Mouse (Mus musculus): ENCODE measurements around the gene Siva1. TPM values are rescaled to one million over a fixed set of nuclear protein-coding genes. Genes with fewer than 3 reads are reported as not detected.

Siva1 gene
- polyA plus RNA-seq, 1 experiment from 2014 or later: 148 TPM

DNA sequence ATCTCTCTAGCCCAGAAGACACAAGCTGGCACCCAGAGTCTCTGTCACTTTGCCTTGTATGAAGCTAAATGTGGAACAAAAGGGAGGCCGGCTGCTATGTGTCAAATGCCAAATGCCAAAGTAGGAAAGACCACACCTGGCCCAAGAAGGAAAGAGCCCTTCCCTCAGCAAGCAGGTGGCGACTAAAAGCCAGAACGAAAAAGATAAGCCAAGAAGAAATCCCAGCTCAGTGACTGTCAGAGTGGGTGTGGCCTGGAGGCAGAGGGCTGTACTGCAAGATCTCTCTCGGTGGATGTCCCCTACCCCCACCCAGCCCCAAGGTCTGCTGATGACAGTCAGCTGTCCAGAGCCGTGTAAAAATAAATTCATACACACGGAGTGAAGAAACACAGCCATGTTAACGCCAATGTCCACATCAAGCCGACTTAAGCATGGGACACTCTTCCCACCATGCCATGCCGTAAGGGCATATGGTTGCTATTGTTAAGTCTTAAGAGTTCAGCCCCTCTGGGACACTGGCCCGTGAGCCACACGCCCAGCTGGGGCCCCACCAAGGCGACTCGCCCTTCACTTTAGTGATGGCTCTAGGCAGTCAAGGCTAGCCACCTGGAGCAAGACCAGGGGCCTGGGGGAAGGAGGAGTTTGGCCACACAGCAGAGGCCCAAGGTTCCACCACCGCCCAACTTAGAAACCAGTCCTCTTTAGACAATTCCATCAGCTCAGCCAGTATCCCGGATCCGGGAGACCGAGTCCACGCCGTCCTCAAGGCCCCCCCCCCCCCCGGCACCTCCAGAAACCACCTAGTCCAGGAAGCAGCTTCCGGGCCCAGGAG is 28.5 kb downstream of the Siva1 start:
- Histone ChIP-seq H3K9ac (peak overlapping the region; percentile 92), H3K27ac (peak overlapping the region; percentile 88), H3K9me3 (replicated peaks) (no peaks in the 10 kb centered on the region), H3K36me3 (peaks cover 36% of the 10 kb centered on the region), H3K4me2 (peak overlapping the region; percentile 96), H3K4me1 (replicated peaks) (peaks cover 67% of the 10 kb centered on the region), H3K27me3 (peaks cover 22% of the 10 kb centered on the region), H3K4me3 (replicated peaks) (peak overlapping the region; percentile 83)
- ATAC-seq (ENCODE audit: low read depth) (peak; percentile 30; the same call in 1 of the 2 replicates), DNase-seq (no peak)
- WGBS (ENCODE audit: insufficient replicate concordance): 3% methylated on average over 19 of the region's 21 CpGs

DNA sequence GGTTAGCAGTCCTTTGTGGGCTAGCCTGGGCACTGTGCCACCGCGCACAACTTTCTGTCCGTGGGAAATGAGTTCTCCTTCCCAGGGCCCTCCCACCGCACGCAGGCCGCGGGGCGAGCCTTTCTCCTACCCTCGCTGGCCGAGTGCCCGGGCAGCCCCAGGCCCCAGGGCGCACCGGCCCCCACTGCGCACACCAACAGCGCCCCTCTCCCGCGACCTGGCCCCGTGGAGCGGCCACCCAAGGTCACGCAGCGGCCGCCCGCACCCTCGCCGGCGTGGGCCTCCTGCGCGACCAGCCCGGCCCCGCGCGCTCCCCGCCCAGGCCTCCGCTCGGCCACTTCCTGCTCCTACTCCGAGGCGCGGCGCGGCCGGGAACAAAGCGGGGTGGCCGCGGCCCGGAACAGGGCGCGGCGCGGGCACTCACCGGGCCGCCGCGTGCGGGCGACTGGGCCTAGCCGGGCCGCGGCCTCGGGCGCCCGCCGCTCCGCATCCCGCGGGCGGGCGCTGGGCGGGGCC is 29.2 kb downstream of the Siva1 start:
- DNase-seq (no peak), ATAC-seq (ENCODE audit: low read depth) (peak; percentile 29)
- peaks cover 29% of the 10 kb centered on the region for H3K27me3 ChIP-seq
- H3K9ac ChIP-seq: peak overlapping the region; percentile 92
- peak overlapping the region; percentile 88 for H3K27ac ChIP-seq
- H3K36me3 ChIP-seq: peaks cover 30% of the 10 kb centered on the region
- H3K4me2 ChIP-seq: peak overlapping the region; percentile 96
- H3K9me3 ChIP-seq (replicated peaks): no peaks in the 10 kb centered on the region
- WGBS (ENCODE audit: insufficient replicate concordance): under 1% methylated on average over 39 of the region's 68 CpGs
- H3K4me3 ChIP-seq (replicated peaks): peak overlapping the region; percentile 83
- H3K4me1 ChIP-seq (replicated peaks): peaks cover 66% of the 10 kb centered on the region

- H3K4me1 ChIP-seq (replicated peaks): peaks cover 70% of the 10 kb centered on the region
- ATAC-seq (ENCODE audit: low read depth) (peak; percentile 68), DNase-seq (peak; percentile 69)
- H3K4me3 ChIP-seq (replicated peaks): peak within 1 kb of the TSS; percentile 83
- peak within 1 kb of the TSS; percentile 96 for H3K4me2 ChIP-seq
- peak within 1 kb of the TSS; percentile 92 for H3K9ac ChIP-seq
- H3K27ac ChIP-seq: peak within 1 kb of the TSS; percentile 88
- H3K36me3 ChIP-seq: peaks cover 22% of the 10 kb centered on the region
- WGBS (ENCODE audit: insufficient replicate concordance): 2% methylated on average over 53 of the region's 70 CpGs
- peaks cover 36% of the 10 kb centered on the region for H3K27me3 ChIP-seq
- H3K9me3 ChIP-seq (replicated peaks): no peaks in the 10 kb centered on the region
Observed at GRCm38 (mm10) chr12:112674132-112675011, 29.9 kb downstream of the Siva1 start, which contains the start of gene Akt1. TSS of gene Akt1 (minus strand) at chr12:112674884.

DNA sequence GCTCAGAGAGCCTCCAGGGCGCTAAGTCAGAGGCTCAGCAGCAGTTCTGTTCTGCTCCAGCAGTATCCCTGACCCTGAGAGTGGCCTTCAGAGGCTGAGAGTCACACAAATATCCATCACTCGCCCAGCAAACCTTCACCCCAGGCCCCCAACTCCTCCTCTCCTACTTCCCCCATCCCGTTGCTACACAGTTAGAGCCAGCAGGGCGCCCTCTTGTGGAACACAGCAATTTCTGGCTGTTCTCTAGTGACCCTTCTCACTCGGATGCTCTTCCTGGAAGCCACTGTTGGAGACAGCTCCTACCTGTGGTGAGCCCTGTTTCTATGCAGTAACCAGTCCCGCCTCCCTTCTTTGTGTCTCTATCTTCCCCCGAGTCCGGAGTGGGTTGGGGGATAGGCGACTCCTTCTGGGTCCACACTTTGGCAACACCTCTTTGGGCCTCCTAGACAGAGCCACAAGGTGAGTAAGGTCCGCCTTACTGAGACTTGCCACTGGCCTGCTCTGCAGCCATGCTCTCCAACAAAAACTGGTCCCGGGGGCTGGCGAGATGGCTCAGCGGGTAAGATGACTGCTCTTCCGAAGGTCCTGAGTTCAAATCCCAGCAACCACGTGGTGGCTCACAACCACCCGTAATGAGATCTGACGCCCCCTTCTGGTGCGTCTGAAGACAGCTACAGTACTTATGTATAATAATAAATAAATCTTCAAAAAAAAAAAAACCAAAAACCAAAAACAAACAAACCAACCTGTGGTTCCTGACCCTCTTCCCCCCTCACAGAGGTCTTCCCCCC is 31.0 kb downstream of the Siva1 start:
- H3K36me3 ChIP-seq: peaks cover 11% of the 10 kb centered on the region
- WGBS (ENCODE audit: insufficient replicate concordance): 14% methylated on average over 18 of the region's 18 CpGs
- DNase-seq: peak; percentile 72
- H3K4me1 ChIP-seq (replicated peaks): peaks cover 67% of the 10 kb centered on the region
- peaks cover 47% of the 10 kb centered on the region for H3K27me3 ChIP-seq
- H3K9me3 ChIP-seq (replicated peaks): no peaks in the 10 kb centered on the region
- peak overlapping the region; percentile 83 for H3K4me3 ChIP-seq (replicated peaks)
- peak overlapping the region; percentile 88 for H3K27ac ChIP-seq
- peak overlapping the region; percentile 96 for H3K4me2 ChIP-seq
- H3K9ac ChIP-seq: peak overlapping the region; percentile 92
- peak; percentile 37 for ATAC-seq (ENCODE audit: low read depth)

- 56% methylated on average over 5 of the region's 5 CpGs for WGBS (ENCODE audit: insufficient replicate concordance)
- Histone ChIP-seq H3K27me3 (peaks cover 63% of the 10 kb centered on the region), H3K4me2 (no peak overlapping the region), H3K36me3 (no peaks in the 10 kb centered on the region), H3K9me3 (replicated peaks) (no peaks in the 10 kb centered on the region), H3K9ac (no peak overlapping the region), H3K27ac (no peak overlapping the region), H3K4me3 (replicated peaks) (no peak overlapping the region), H3K4me1 (replicated peaks) (peaks cover 51% of the 10 kb centered on the region)
- no peak for DNase-seq
- no peak for ATAC-seq (ENCODE audit: low read depth)
Observed at GRCm38 (mm10) chr12:112677076-112677475, 32.6 kb downstream of the Siva1 start.

DNA sequence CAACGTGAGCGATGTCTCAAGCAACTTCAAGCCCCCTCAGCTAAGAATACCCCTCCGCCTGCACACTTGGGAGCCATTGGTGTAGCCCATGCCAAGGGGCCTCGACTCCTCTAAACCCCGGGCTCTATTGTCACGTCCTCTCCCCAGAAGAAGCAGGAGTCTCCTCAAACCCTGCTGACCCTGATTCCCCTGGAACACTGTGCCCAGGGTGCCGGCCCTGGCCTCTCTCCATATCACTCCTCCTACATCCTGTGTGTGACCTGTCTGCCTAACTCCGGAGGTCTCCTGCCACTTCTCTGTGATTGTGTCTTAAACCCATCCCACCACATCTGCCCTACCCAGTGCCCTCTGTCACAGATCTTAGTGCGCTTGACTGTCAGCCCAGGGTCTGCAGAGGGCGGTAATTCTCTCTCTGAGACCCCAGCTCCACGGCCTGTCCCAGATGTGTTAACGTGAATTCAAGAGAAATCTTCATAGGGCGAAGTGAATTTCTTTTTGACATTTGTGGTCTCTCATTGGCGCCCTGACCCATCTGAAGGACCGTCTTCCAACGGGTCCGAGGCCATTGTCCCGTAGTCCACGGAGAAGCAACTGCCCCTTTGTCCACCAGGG is 33.6 kb downstream of the Siva1 start:
- peak overlapping the region; percentile 66 for H3K9ac ChIP-seq
- peak overlapping the region; percentile 89 for H3K4me2 ChIP-seq
- no peaks in the 10 kb centered on the region for H3K36me3 ChIP-seq
- peaks cover 73% of the 10 kb centered on the region for H3K27me3 ChIP-seq
- H3K4me1 ChIP-seq (replicated peaks): peaks cover 41% of the 10 kb centered on the region
- ATAC-seq (ENCODE audit: low read depth) (no peak), DNase-seq (no peak)
- peak overlapping the region; percentile 68 for H3K4me3 ChIP-seq (replicated peaks)
- WGBS (ENCODE audit: insufficient replicate concordance): 25% methylated on average over 19 of the region's 19 CpGs
- H3K9me3 ChIP-seq (replicated peaks): no peaks in the 10 kb centered on the region
- H3K27ac ChIP-seq: no peak overlapping the region

DNA sequence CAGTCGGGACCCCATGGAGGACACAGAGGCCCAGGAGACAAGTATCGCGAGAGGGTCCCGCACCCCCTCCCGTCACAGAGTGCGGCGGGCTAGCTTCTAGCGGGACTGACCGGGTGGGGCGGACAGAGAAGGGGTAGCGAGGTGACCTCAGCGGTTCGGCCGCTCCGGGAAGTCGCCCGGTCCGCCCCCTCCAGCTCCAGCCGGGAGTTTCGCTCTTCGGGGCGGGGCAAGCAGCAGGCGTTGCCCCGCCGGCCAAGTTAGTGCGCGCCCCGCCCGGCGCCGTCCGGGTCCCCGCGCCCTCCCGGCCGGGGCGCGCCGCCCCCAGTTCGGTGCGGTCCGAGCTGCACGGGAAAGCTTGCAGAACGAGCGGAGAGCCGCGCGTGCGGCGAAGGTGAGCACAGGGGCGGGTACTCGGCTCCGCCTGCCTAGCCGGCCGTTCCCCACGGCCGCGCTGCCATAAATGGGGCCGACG is 34.1 kb downstream of the Siva1 start, which contains the start of gene Zbtb42:
TSS of gene Zbtb42 (plus strand) at position 274 of the 472 bp plus-strand sequence.
- ATAC-seq (ENCODE audit: low read depth) (no peak), DNase-seq (no peak)
- Histone ChIP-seq H3K4me1 (replicated peaks) (peaks cover 36% of the 10 kb centered on the region), H3K4me2 (peak within 1 kb of the TSS; percentile 89), H3K4me3 (replicated peaks) (peak within 1 kb of the TSS; percentile 68), H3K27me3 (peaks cover 78% of the 10 kb centered on the region), H3K36me3 (no peaks in the 10 kb centered on the region), H3K27ac (no peak within 1 kb of the TSS), H3K9me3 (replicated peaks) (no peaks in the 10 kb centered on the region), H3K9ac (peak within 1 kb of the TSS; percentile 66)
- under 1% methylated on average over 60 of the region's 60 CpGs for WGBS (ENCODE audit: insufficient replicate concordance)

DNA sequence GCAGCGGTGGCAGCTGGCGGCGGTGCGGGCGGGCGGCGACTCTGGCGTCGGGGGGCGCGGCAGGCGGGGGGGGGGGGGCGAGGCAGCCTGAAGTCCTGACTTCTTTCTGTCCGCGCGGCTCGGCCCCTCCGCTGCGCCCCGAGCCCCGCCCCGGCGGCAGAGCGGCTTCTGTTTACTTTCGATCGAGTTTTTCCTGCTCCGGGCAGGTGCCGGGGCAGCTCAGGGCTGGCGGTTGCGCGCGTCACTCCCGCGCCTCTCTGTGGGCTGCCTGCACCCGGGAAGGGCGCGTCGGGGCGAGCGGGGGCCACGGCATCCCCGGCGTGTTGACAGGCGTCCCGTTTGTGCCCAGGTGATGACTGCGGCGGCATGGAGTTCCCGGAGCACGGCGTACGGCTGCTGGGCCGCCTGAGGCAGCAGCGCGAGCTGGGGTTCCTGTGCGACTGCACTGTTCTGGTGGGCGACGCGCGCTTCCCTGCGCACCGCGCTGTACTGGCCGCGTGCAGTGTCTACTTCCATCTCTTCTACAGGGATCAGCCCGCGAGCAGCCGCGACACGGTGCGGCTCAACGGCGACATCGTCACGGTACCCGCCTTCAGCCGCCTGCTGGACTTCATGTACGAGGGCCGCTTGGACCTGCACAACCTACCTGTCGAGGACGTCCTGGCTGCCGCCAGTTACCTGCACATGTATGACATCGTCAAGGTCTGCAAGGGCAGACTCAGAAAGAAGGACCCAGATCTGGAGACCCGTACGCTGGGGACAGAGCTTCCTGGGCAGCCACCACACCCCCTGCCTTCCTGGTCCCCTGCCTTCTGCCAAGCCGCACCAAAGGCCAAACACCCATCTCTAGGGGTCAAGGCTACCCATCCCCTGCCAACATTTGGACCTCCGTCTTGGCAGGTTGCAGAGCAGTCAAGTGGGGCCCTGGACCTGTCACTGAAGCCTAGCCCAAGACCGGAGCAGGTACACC is 34.8 kb downstream of the Siva1 start:
- no peak for ATAC-seq (ENCODE audit: low read depth)
- Histone ChIP-seq H3K9ac (peak overlapping the region; percentile 66), H3K27me3 (peaks cover 79% of the 10 kb centered on the region), H3K4me1 (replicated peaks) (peaks cover 33% of the 10 kb centered on the region), H3K9me3 (replicated peaks) (no peaks in the 10 kb centered on the region), H3K4me2 (peak overlapping the region; percentile 89), H3K4me3 (replicated peaks) (peak overlapping the region; percentile 68), H3K27ac (no peak overlapping the region), H3K36me3 (no peaks in the 10 kb centered on the region)
- DNase-seq: no peak
- 4% methylated on average over 84 of the region's 87 CpGs for WGBS (ENCODE audit: insufficient replicate concordance)

- WGBS (ENCODE audit: insufficient replicate concordance): 55% methylated on average over 7 of the region's 7 CpGs
- Histone ChIP-seq H3K36me3 (no peaks in the 10 kb centered on the region), H3K27ac (no peak overlapping the region), H3K4me3 (replicated peaks) (no peak overlapping the region), H3K9ac (no peak overlapping the region), H3K4me1 (replicated peaks) (peaks cover 15% of the 10 kb centered on the region), H3K9me3 (replicated peaks) (no peaks in the 10 kb centered on the region), H3K4me2 (no peak overlapping the region), H3K27me3 (peaks cover 66% of the 10 kb centered on the region)
- DNase-seq (no peak), ATAC-seq (ENCODE audit: low read depth) (no peak)
Observed at GRCm38 (mm10) chr12:112683351-112683750, 38.9 kb downstream of the Siva1 start.

Data from liver, embryonic 13.5 days (tissue).